Mouse (Mus musculus): ENCODE results near the gene Myh3. TPM values are rescaled to one million over a fixed set of nuclear protein-coding genes. Genes with fewer than 3 reads are reported as not detected.

Gene Myh3
- polyA plus RNA-seq, 1 experiment from 2014 or later = 0.10 TPM

- no peak for TF ChIP-seq CTCF (IDR thresholded peaks at IDR 0.05; ENCODE audit: low read depth)
- H3K4me1 ChIP-seq (replicated peaks; ENCODE audit: control insufficient read depth, insufficient read depth, low read length) = no peaks in the 10 kb centered on the region
- no peak overlapping the region for H3K9ac ChIP-seq (ENCODE audit: low read depth, low read length)
- no peak for ATAC-seq
- H3K27ac ChIP-seq (ENCODE audit: low read depth, low read length) = no peak overlapping the region
- no peaks in the 10 kb centered on the region for H3K9me3 ChIP-seq (ENCODE audit: control insufficient read depth)
- WGBS = 56% methylated on average over 3 of the region's 3 CpGs
- H3K4me2 ChIP-seq (replicated peaks; ENCODE audit: low read depth) = no peak overlapping the region
- H3K27me3 ChIP-seq (replicated peaks; ENCODE audit: control insufficient read depth, insufficient read depth, low read length) = no peaks in the 10 kb centered on the region
- H3K36me3 ChIP-seq (ENCODE audit: control insufficient read depth, insufficient read depth) = no peaks in the 10 kb centered on the region
- H3K4me3 ChIP-seq (ENCODE audit: low read depth, low read length) = no peak overlapping the region
Measured at GRCm38 (mm10) chr11:67151159-67151558, 73.1 kb downstream of the Myh3 start.

Small RNA genes within 50 kb of the gene (microRNA-seq; reads per million reads assigned to microRNA genes)
- gene Mir6923 = not detected

Other genes starting within 250 kb of the Myh3 start
- 4.0 and 4.7 TPM in 2 replicates for gene Pirt, start 166.3 kb upstream of the Myh3 start, polyA plus RNA-seq (2015; fragmentation: Nextera tagmentation; extraction: Ambion mirVana)
- gene Tmem238l, start 121.7 kb upstream of the Myh3 start, polyA plus RNA-seq (2015; fragmentation: Nextera tagmentation; extraction: Ambion mirVana) = 10.5 and 11.2 TPM in 2 replicates
- 7.0 and 9.3 TPM in 2 replicates for gene Tmem220, start 53.1 kb upstream of the Myh3 start, polyA plus RNA-seq (2015; fragmentation: Nextera tagmentation; extraction: Ambion mirVana)
- gene Adprm, start 25.7 kb upstream of the Myh3 start, polyA plus RNA-seq (2015; fragmentation: Nextera tagmentation; extraction: Ambion mirVana) = 26.5 and 26.6 TPM in 2 replicates
- gene Sco1, start 25.6 kb upstream of the Myh3 start, polyA plus RNA-seq (2015; fragmentation: Nextera tagmentation; extraction: Ambion mirVana) = 13.4 and 14.0 TPM in 2 replicates
- gene Myh2, start 92.7 kb downstream of the Myh3 start, polyA plus RNA-seq (2015; fragmentation: Nextera tagmentation; extraction: Ambion mirVana) = 0.05 and 0.07 TPM in 2 replicates
- gene Myh1, start 121.8 kb downstream of the Myh3 start, polyA plus RNA-seq (2015; fragmentation: Nextera tagmentation; extraction: Ambion mirVana) = 0.03 TPM in 1 of 2 replicates, not detected in the other
- not detected in 2 replicates for gene Myh4, start 159.7 kb downstream of the Myh3 start, polyA plus RNA-seq (2015; fragmentation: Nextera tagmentation; extraction: Ambion mirVana)
- gene Myh8, start 198.8 kb downstream of the Myh3 start, polyA plus RNA-seq (2015; fragmentation: Nextera tagmentation; extraction: Ambion mirVana) = 0.04 and 0.07 TPM in 2 replicates
- not detected in 2 replicates for gene Myh13, start 243.4 kb downstream of the Myh3 start, polyA plus RNA-seq (2015; fragmentation: Nextera tagmentation; extraction: Ambion mirVana)